ENCODE assay signal across 14 mouse cellular contexts in genomic region chr1:182021691-182022299, GRCm38 (mm10). TPM values are rescaled to one million over a fixed set of nuclear protein-coding genes. Genes with fewer than 3 reads are reported as not detected.
A peak's percentile ranks its signal among the peaks of the same experiment; 100 is the strongest.
DNase-seq lines count a peak whose midpoint lies in the region; ATAC-seq lines count a peak whose summit lies in the region.
"Had no signal": no experiment of that assay in that cellular context is flagged by ENCODE, and none has a peak within 500 bp of the region (broad histone marks: within the 10 kb centered on the region; RNA-seq: fewer than 3 reads in every experiment).

No protein-coding gene starts in this region.

- no peak for ATAC-seq in heart, embryonic 15.5 days (replicated peaks; ENCODE audit: insufficient number of reproducible peaks, insufficient read depth, low FRiP score, low read depth)
- no peak for ATAC-seq in neural tube, embryonic 15.5 days (ENCODE audit: low FRiP score)
- ATAC-seq: intestine, postnatal 0 days had no signal

- peak overlapping the region; percentile 96 for H3K27ac ChIP-seq in heart, embryonic 15.5 days
- peak overlapping the region; percentile 35; the same call in 1 of the 2 replicates for H3K27ac ChIP-seq in neural tube, embryonic 15.5 days (replicated peaks)

- no peaks in the 10 kb centered on the region for H3K36me3 ChIP-seq in heart, embryonic 15.5 days
- no peaks in the 10 kb centered on the region for H3K36me3 ChIP-seq in neural tube, embryonic 15.5 days
- H3K36me3 ChIP-seq: embryonic facial prominence, embryonic 13.5 days; G1E had no signal

- no peak for DNase-seq in heart, postnatal 4 days
- DNase-seq in retina, postnatal 1 day = peak; percentile 13
- no peak for DNase-seq in retina, embryonic 14.5 days (ENCODE audit: low spot score)
- peak; percentile 21 for DNase-seq in kidney, postnatal 10 days
- DNase-seq in left cerebral cortex, postnatal 25 days (ENCODE audit: low spot score in 2 of 2) = no peak
- no peak for DNase-seq in spleen, postnatal 14 days (ENCODE audit: low spot score in 2 of 2)
- DNase-seq: adrenal gland, postnatal 10 days; gastrocnemius, postnatal 25 days; thymus, postnatal 36 days had no signal

- 57% methylated on average over 6 of the region's 6 CpGs for WGBS in heart, embryonic 15.5 days
- 73% methylated on average over 6 of the region's 6 CpGs for WGBS in neural tube, embryonic 15.5 days

- no peaks in the 10 kb centered on the region for H3K9me3 ChIP-seq in heart, embryonic 15.5 days (replicated peaks)
- H3K9me3 ChIP-seq in neural tube, embryonic 15.5 days (replicated peaks) = no peaks in the 10 kb centered on the region
- H3K9me3 ChIP-seq: embryonic facial prominence, embryonic 13.5 days had no signal

- peaks cover 36% of the 10 kb centered on the region for H3K4me1 ChIP-seq in heart, embryonic 15.5 days (replicated peaks)
- peaks cover 20% of the 10 kb centered on the region for H3K4me1 ChIP-seq in neural tube, embryonic 15.5 days

- peak overlapping the region; percentile 87 for H3K4me2 ChIP-seq in heart, embryonic 15.5 days
- H3K4me2 ChIP-seq in neural tube, embryonic 15.5 days = peak overlapping the region; percentile 62

- H3K4me3 ChIP-seq in heart, embryonic 15.5 days = no peak overlapping the region
- no peak overlapping the region; the same call in 1 of the 2 replicates for H3K4me3 ChIP-seq in neural tube, embryonic 15.5 days (replicated peaks)

- H3K9ac ChIP-seq in heart, embryonic 15.5 days = no peak overlapping the region
- no peak overlapping the region for H3K9ac ChIP-seq in neural tube, embryonic 15.5 days (replicated peaks)

- intact Hi-C loops in left cerebral cortex, postnatal 25 days (cut with DNase I) = loop anchor here (5.0 kb wide), 1 partner anchor 66 kb away; no protein-coding TSS in a partner anchor

- no peaks in the 10 kb centered on the region for H3K27me3 ChIP-seq in heart, embryonic 15.5 days
- H3K27me3 ChIP-seq in neural tube, embryonic 15.5 days (replicated peaks) = no peaks in the 10 kb centered on the region
- H3K27me3 ChIP-seq: embryonic facial prominence, embryonic 13.5 days had no signal

RNA-seq across cellular contexts. Expression of gene Enah, which starts 2.0 kb away (rescaled TPM):
- 16.8 and 18.6 TPM in 2 replicates for polyA plus RNA-seq in heart, embryonic 15.5 days (2015; fragmentation: Nextera tagmentation; extraction: Ambion mirVana)
- 100 to 1,000 TPM; 196 to 207 TPM for total RNA-seq in heart, postnatal 4 days (2021)
- polyA plus RNA-seq in neural tube, embryonic 15.5 days (2015; fragmentation: Nextera tagmentation; extraction: Ambion mirVana) = 27.7 and 34.1 TPM in 2 replicates
- 100 to 1,000 TPM; 142 to 143 TPM for total RNA-seq in left cerebral cortex, postnatal 25 days (2021)
- polyA plus RNA-seq: G1E had no signal

Comparison
In these comparisons a context has a peak if more than half of its experiments do, and no peak if none do; other contexts are left out.
1. DNase-seq: peak in retina, postnatal 1 day (single experiment) and kidney, postnatal 10 days (single experiment); none in heart, postnatal 4 days (single experiment), retina, embryonic 14.5 days (single experiment), left cerebral cortex, postnatal 25 days (0 of 2) and spleen, postnatal 14 days (0 of 2).